Mouse (Mus musculus) natural killer cell, adult 2 months (primary cell): ENCODE data around the gene Nyap1.

Experiments
- DNase-seq, 2 experiments: peaks; one replicate each; pipeline ENCODE4 v3.0.0; 2022; ENCODE audit warnings: low spot score in 2 of 2

Gene Nyap1

DNA sequence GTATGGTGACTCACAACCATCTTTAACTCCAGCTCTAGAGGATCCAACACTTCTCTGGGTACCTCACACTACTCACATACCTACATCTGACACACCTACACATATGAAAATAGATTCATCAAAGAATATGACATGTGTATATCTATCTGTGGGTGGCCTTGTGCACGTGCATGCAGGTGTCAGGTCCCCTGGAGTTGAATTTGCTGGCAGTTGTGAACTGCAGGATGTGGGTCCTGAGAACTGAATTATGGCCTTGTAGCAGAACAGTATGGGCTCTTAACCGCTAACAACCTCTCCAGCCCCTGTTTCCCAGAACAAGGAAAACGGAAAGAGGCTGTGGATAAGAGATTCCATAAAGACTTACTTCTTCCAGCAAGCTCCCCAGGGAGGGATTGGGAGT is 42.3 kb downstream of the Nyap1 start:
- no peak for DNase-seq

DNA sequence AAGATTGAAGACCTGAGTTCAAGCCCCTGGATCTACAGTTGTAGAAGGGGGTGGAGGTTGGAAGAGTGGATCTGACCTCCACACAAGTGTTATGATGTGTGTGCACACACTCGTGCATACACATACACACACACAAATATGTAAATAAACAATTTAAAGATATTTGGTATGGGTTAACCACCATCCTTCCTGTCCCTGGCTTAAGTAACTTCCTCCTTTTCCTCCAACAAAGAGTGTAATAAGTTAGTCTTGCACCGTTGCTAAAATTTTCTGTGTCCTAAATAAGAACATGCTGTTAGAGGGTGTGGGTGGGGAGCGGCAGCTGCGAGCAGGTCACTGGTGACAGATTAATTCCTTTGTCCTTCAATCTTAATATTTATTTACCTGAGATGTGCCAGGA is 45.5 kb downstream of the Nyap1 start:
- no peak for DNase-seq

DNA sequence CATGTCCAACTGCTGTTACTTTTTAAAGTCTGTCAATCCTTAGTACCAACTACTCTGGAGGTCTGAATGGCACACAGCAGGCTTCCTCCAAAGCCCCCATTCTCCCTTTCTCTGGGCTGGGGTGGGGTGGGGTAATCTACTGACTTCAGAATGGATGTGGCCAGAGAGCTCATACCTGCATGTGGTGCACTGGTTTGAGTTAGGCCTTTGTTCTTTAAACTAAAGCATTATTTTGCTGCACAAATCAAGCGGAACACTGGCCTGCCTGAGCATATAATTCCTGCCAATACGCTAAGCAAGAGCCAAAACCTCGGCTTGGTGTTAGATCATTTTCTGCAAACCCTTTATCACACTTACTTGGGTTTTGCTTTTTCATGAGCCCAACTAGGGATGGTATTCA is 46.6 kb downstream of the Nyap1 start:
- DNase-seq, result no peak

DNA sequence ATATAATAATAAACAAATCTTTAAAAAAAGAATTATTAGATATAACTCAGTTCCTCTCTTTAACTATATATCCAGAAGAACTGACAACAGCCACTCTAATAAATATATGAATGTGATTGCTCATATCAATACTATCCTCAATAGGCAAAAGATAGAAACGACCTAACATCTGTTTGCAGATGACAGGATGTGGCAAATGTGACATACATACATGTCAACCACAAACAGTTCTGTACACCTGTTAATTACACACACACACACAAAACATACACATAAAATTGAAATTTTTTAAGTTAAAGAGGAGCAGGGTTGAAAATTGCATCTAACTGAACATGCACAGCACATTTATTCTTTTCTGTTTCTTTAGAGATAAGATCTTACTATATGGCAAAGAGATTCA is 49.5 kb downstream of the Nyap1 start:
- DNase-seq, result no peak

DNA sequence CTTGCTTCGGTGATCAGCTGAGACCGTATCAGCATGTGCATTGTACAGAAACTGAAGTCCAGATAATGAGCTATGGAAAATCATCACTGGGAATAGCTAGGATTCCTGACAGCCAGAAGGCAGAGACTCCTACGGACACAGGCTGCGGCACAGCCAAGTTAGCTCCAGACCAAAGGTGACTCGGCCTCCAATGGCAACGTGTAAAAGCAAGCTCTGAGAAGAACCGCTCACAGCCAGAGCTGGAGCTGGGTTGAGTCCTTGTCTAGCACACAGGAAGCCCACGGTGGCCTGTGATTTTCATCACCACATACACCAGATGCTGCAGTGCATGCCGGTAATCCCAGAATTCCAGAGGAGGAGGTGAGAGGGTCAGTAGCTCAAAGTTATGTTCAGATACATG is 50.9 kb downstream of the Nyap1 start:
- DNase-seq, result no peak

DNA sequence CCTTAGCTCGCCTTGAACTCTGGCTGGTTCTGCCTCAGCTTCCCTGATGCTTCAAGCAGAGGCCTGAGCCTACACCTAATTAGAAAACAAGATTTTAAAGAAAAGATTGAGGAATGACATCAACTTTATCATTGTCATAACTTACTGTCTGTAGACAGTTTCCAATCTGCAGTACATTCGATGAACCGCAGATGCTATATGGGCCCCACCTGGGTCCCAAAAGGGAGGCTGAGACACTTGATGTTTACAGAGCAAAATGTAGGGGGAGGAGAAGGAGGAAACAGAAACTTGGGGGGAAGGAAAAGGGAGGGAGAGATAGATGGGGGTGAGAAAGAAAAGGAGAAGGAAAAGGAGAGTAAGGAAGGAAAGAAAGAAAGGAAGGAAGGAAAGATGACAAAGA is 51.4 kb downstream of the Nyap1 start:
- DNase-seq, result no peak

DNA sequence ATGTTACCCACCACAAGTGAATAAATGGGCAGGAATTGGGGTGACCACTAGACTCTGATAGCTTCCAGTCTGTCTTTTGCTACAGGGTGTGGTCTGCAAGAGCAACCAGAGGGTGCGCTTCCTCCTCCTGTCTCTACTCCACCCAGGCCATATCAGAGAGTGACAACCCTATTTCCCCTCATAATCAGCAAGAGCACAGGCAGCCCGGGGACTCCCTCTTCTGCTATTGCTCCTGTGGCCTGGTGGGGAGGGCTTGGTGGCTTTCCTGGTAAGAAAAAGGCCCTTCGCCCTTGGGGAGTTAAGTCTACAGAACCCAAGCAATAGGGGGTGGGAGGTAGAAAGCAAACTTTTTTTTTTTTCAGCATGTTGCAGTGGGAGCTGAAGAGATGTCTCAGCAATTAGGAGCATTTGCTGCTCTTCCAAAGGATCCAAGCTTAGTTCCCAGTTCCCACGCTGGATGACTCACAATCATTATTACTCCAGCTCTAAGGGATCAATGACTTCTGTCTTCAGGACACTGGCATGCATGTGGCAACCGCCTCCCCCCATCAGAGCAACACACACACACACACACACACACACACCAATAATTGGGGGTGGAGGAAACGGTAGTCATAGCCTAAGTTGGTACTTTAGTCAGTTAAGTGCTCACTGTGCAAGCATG is 55.1 kb downstream of the Nyap1 start:
- peak; percentile 18 to 32 for DNase-seq

DNA sequence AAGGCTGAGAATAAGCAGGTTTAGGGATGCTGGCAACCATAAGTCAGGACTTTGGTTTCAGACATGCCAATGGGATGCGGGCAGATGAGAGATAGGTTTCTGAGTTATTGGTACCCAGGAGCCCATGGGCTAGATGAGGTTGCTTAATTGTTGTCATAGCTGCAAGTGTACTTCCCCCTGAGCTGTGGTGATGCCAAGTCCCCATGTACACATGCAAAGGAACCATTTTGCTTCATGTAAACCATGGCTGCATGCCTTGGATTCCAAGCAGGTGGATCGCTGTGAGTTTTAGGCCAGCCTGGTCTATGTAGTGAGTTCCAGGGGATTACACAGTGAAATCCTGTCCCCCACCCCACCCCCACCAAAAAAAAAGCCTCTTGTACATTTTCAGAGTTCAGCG is 55.8 kb downstream of the Nyap1 start:
- no peak for DNase-seq

DNA sequence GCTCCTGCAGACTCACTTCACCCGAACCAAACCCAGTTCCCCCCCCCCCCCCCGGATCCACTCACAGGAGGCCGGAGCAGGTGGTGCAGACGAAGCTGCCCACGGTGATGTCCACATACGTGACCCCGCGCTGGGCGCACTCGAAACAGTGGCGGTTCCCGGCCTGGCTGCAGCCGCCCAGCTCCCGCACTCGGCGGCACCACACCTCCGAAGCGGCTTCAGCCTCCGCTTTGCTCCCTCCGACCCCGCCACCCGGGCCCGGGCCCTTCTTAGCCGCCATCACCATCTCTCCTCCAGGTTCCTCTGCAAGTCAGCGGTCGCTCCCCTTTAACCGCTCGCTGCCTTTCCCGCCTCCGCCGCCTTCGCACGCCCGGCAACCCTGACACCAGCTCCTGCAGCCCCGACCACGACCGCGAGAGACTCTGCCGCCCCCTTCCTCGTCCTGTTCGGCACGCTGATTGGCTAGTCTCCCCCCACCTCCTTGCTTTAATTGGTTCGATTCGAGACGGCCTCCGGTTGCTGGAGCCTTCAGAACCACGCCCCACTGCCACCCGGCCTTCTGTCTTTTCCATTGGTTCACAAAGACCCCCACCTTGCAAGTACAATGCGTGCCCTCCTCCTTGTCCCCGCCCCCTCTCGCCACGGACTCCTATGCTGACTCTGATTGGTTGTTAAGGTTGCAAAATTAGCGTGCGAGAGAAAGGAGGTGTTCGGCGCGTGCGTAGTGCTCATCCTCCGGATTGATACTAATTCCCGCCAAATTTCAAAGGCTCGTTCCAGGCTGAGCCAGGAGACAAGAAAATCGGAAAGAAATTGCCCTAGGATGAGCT is 56.9 kb downstream of the Nyap1 start, which contains the start of gene Agfg2:
Gene Agfg2 (minus strand): TSS at position 433 of the 830 bp plus-strand sequence.
- DNase-seq, result peak; percentile 98 to 99

DNA sequence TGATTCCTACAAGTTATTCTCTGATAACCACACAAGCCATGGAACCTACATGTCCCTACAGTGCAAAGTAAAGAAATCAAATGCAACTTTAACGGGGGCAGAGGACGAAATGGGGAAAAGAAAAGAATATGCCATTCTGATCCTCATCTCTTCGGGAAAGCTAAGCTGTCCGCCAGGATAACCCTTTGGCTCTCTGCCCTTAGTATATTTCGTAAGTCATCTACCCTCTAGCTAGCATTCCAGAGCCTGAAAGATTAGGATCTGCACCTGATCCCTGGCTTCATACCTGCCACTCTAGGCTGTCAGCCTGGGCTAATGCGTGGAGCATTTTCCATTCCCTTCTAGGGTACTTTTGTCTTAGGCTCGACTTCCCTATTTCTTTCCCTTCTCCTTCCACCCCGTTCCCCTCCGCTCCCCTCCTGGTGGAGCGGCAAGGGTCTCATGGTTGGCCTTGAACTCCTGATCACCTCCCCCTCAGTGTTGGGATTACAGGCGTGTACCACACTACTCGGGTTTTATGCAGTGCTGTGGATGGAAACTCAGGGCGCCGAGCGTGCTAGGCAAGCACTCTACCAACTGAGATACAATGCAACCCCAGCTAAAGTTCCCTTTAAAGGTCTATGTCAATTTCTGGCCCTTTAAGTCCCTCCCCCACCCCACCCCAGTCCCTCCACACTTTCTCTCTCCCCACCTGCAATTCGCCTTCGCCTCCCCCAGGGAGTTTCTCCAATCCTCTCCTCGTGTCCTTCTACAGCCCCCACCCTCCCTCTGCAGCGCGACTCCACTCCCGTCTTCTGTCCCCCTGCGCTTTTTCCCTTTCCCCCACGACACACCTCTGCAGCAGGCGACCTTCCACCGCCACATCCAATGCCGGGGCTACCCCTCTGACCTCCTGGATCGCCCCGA is 57.8 kb downstream of the Nyap1 start:
- no peak for DNase-seq

DNA sequence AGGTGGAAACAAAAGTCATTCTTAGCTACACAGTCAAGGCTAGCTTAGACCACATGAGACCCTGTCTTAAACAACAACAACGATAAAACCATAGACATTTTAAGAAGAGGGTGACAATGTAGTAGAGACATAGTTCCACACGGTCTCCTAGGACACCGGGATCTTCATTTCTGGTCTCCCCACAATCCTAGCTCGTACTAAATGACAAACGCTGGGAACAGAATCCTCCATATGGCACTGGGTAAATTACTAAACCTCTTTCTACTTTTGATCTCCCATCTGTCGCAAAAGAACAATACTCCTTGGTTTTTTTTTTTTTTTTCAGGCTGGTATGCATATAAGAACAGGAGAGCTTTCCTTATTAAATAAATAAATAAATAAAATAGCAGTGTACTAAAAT is 58.9 kb downstream of the Nyap1 start:
- no peak for DNase-seq
